Mouse (Mus musculus): ENCODE measurements around the gene Cdhr4. TPM values are rescaled to one million over a fixed set of nuclear protein-coding genes. Genes with fewer than 3 reads are reported as not detected.

Cdhr4 gene
- polyA plus RNA-seq, 1 experiment: 7.3 TPM

DNA sequence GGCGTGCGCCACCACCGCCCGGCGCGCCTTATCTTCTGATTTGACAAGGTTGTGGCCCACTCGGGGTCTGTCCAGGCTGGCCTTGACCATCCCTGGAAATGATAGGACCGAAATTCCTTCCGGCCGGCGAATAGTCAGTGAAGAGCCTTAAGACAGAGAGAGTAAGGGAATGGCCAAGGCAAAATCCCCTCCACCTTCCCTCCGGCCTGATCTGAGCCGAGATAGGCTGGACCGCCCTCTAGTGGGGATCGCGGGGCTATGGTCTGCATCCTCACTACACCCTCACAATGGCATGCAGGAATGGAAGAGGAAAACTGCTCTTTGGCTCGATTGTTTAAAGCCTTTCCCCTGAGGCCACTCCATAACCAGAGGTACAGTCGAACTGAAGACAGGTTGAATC is 5.9 kb upstream of the Cdhr4 start:
- WGBS: 2% methylated on average over 18 of the region's 18 CpGs
- H3K36me3 ChIP-seq (ENCODE audit: control insufficient read depth, insufficient read depth, low read length): no peaks in the 10 kb centered on the region
- peak; percentile 87 for TF ChIP-seq CTCF (IDR thresholded peaks at IDR 0.05; ENCODE audit: borderline replicate concordance, control insufficient read depth, extremely low read depth, insufficient read depth, low read length, poor library complexity)
- TF ChIP-seq POLR2A (IDR thresholded peaks at IDR 0.05; ENCODE audit: control insufficient read depth, extremely low read depth, insufficient read depth, low read length, poor library complexity): no peak
- H3K4me1 ChIP-seq (replicated peaks; ENCODE audit: control insufficient read depth, insufficient read depth, low read length): peaks cover 41% of the 10 kb centered on the region
- peak overlapping the region; percentile 54 for H3K4me3 ChIP-seq (ENCODE audit: control insufficient read depth, insufficient read depth, low read length)
- H3K27me3 ChIP-seq (ENCODE audit: control insufficient read depth, insufficient read depth, low read length): no peaks in the 10 kb centered on the region
- no peak overlapping the region for H3K27ac ChIP-seq (ENCODE audit: control insufficient read depth, insufficient read depth, low read length)
- peak; percentile 84 for DNase-seq

DNA sequence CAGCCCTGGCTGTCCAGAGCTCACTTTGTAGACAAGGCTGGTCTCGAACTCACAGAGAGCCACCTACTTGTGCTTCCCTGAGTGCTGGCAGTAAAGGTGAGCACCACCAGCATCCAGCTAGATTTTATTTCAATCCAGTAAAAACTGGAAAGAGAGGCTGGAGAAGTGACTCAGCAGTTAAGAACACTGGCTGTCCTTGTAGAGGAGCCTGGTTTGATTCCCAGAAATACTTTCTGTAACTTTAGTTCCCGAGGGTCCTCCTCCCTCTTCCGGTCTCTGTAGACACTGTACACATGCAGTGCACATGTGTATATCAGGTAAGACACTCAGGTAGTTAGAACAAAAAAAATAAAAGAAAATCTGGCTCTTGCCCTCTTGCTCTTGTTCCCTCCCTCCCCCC is 4.3 kb upstream of the Cdhr4 start:
- no peaks in the 10 kb centered on the region for H3K27me3 ChIP-seq (ENCODE audit: control insufficient read depth, insufficient read depth, low read length)
- no peaks in the 10 kb centered on the region for H3K36me3 ChIP-seq (ENCODE audit: control insufficient read depth, insufficient read depth, low read length)
- no peak overlapping the region for H3K27ac ChIP-seq (ENCODE audit: control insufficient read depth, insufficient read depth, low read length)
- 64% methylated on average over 3 of the region's 3 CpGs for WGBS
- H3K4me3 ChIP-seq (ENCODE audit: control insufficient read depth, insufficient read depth, low read length): no peak overlapping the region
- DNase-seq: no peak
- TF ChIP-seq POLR2A (IDR thresholded peaks at IDR 0.05; ENCODE audit: control insufficient read depth, extremely low read depth, insufficient read depth, low read length, poor library complexity): no peak
- TF ChIP-seq CTCF (IDR thresholded peaks at IDR 0.05; ENCODE audit: borderline replicate concordance, control insufficient read depth, extremely low read depth, insufficient read depth, low read length, poor library complexity): no peak
- peaks cover 31% of the 10 kb centered on the region for H3K4me1 ChIP-seq (replicated peaks; ENCODE audit: control insufficient read depth, insufficient read depth, low read length)

DNA sequence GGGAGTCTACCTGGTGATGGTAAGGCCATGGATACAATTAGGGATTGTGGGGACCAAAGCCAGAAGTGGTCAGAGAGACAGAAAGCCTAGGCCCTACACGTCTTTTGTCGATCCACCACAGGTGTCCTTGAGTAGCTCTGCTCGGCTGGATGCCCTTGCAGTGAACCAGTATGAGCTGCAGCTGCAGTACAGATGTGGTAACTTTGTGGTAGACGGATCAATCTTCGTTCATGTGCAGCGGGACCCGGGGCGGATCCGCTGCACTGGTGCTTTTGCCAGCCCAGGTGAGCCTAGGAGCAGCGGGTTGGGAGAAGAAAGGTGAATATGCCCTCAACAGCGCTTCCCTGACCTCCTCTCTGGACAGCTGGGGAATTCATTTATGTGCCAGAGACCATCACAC is 716 bp downstream of the Cdhr4 start:
- Histone ChIP-seq H3K4me3 (ENCODE audit: control insufficient read depth, insufficient read depth, low read length) (no peak overlapping the region), H3K4me1 (replicated peaks; ENCODE audit: control insufficient read depth, insufficient read depth, low read length) (peaks cover 18% of the 10 kb centered on the region), H3K27ac (ENCODE audit: control insufficient read depth, insufficient read depth, low read length) (no peak overlapping the region), H3K27me3 (ENCODE audit: control insufficient read depth, insufficient read depth, low read length) (no peaks in the 10 kb centered on the region), H3K36me3 (ENCODE audit: control insufficient read depth, insufficient read depth, low read length) (no peaks in the 10 kb centered on the region)
- WGBS: 9% methylated on average over 11 of the region's 11 CpGs
- peak; percentile 41 for DNase-seq
- TF ChIP-seq POLR2A (IDR thresholded peaks at IDR 0.05; ENCODE audit: control insufficient read depth, extremely low read depth, insufficient read depth, low read length, poor library complexity): no peak
- no peak for TF ChIP-seq CTCF (IDR thresholded peaks at IDR 0.05; ENCODE audit: borderline replicate concordance, control insufficient read depth, extremely low read depth, insufficient read depth, low read length, poor library complexity)

DNA sequence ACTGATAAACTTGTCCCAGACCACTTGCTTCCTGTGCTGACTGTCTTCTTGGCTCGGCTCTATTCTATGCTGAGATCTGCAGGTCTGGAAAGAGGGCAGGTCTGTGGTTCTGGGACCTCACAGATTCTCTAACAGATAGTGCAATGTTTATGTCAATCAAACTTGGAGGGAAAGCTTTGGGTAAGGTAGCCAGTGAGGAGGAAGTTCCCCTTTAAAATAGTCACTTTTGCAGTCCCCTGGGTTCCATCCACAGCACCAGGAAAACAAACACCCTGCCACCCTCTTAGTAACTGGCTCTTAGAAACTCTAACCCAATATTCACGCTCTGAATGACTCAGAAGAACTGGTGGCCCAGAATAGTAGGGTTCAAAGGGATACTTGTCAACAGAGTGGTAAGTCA is 2.2 kb downstream of the Cdhr4 start:
- DNase-seq: no peak
- Histone ChIP-seq H3K36me3 (ENCODE audit: control insufficient read depth, insufficient read depth, low read length) (no peaks in the 10 kb centered on the region), H3K27me3 (ENCODE audit: control insufficient read depth, insufficient read depth, low read length) (no peaks in the 10 kb centered on the region), H3K4me1 (replicated peaks; ENCODE audit: control insufficient read depth, insufficient read depth, low read length) (peaks cover 18% of the 10 kb centered on the region), H3K4me3 (ENCODE audit: control insufficient read depth, insufficient read depth, low read length) (no peak overlapping the region), H3K27ac (ENCODE audit: control insufficient read depth, insufficient read depth, low read length) (no peak overlapping the region)
- TF ChIP-seq CTCF (IDR thresholded peaks at IDR 0.05; ENCODE audit: borderline replicate concordance, control insufficient read depth, extremely low read depth, insufficient read depth, low read length, poor library complexity) (no peak), POLR2A (IDR thresholded peaks at IDR 0.05; ENCODE audit: control insufficient read depth, extremely low read depth, insufficient read depth, low read length, poor library complexity) (no peak)
- WGBS: 8% methylated on average over 2 of the region's 2 CpGs

DNA sequence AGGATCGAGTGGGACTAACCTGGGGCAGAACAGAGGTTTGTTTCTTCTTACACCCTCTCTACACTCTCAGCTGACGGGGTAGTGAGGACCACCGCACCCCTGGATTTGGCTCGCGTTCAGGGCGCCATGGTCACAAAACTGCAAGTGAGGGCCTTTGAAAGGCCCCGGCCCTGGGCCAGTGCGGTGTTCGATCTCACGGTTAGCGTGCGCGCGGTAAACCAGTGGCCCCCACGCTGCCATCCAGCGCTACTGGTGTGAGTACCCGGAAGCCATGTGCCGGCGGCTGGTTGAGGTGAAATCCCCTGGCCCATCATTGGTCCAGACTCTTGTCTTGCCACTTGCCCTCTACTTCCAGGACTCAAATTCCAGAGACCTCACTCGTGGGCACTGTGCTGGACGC is 3.2 kb downstream of the Cdhr4 start:
- 98% methylated on average over 21 of the region's 21 CpGs for WGBS
- TF ChIP-seq CTCF (IDR thresholded peaks at IDR 0.05; ENCODE audit: borderline replicate concordance, control insufficient read depth, extremely low read depth, insufficient read depth, low read length, poor library complexity): no peak
- no peak for TF ChIP-seq POLR2A (IDR thresholded peaks at IDR 0.05; ENCODE audit: control insufficient read depth, extremely low read depth, insufficient read depth, low read length, poor library complexity)
- Histone ChIP-seq H3K27me3 (ENCODE audit: control insufficient read depth, insufficient read depth, low read length) (no peaks in the 10 kb centered on the region), H3K4me1 (replicated peaks; ENCODE audit: control insufficient read depth, insufficient read depth, low read length) (peaks cover 18% of the 10 kb centered on the region), H3K27ac (ENCODE audit: control insufficient read depth, insufficient read depth, low read length) (no peak overlapping the region), H3K4me3 (ENCODE audit: control insufficient read depth, insufficient read depth, low read length) (no peak overlapping the region), H3K36me3 (ENCODE audit: control insufficient read depth, insufficient read depth, low read length) (no peaks in the 10 kb centered on the region)
- no peak for DNase-seq

DNA sequence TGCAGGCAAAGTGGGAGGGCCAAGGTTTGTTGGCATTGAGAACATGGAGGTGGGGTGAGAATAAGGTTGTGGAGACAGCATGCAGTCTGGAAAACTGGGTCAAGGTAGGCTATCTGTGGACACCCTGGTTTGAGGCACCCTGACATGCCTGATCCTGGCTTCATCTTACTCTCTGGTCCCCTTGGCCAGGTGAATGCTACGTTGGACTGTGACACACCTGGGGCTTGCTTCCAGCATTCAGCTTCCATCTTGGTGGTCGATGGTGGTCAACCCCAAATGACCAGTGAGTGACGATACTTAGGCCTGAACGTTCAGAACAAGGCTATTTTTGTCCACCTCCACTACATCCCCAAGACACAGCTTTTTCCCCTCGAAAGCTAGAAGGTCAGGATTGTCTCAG is 3.8 kb downstream of the Cdhr4 start, which contains the start of gene Gm20662:
TSS of gene Gm20662 (plus strand) at position 301 of the 400 bp plus-strand sequence.
- Histone ChIP-seq H3K27me3 (ENCODE audit: control insufficient read depth, insufficient read depth, low read length) (no peaks in the 10 kb centered on the region), H3K4me3 (ENCODE audit: control insufficient read depth, insufficient read depth, low read length) (no peak within 1 kb of the TSS), H3K36me3 (ENCODE audit: control insufficient read depth, insufficient read depth, low read length) (no peaks in the 10 kb centered on the region), H3K4me1 (replicated peaks; ENCODE audit: control insufficient read depth, insufficient read depth, low read length) (peaks cover 18% of the 10 kb centered on the region), H3K27ac (ENCODE audit: control insufficient read depth, insufficient read depth, low read length) (no peak within 1 kb of the TSS)
- no peak for TF ChIP-seq POLR2A (IDR thresholded peaks at IDR 0.05; ENCODE audit: control insufficient read depth, extremely low read depth, insufficient read depth, low read length, poor library complexity)
- no peak for TF ChIP-seq CTCF (IDR thresholded peaks at IDR 0.05; ENCODE audit: borderline replicate concordance, control insufficient read depth, extremely low read depth, insufficient read depth, low read length, poor library complexity)
- 97% methylated on average over 5 of the region's 5 CpGs for WGBS
- DNase-seq: no peak

Data from thymus, adult 2 months (tissue).